Mouse (Mus musculus): ENCODE data around the gene Add2.
A peak's percentile ranks its signal among the peaks of the same experiment; 100 is the strongest.

The Add2 gene

DNA sequence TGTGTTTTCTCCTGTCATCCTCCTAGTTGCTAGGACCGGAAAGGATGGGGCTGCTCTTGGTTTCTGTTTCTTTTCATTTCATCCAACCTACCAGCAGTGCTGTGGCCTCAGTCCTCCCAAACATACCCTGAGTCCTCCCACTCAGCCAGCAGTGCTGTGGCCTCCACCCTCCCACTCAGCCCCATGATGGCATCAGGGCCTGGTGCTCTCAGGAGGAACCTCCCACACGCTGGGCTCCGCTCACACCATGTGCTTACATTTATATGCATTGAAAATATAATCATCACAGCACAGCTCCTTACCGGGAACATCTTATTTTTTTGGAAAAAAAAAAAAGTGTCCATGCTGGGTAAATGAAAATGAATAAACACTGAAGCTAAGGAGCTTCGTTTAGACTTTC is 20.0 kb downstream of the Add2 start:
- no peak for DNase-seq (ENCODE audit: low spot score)

DNA sequence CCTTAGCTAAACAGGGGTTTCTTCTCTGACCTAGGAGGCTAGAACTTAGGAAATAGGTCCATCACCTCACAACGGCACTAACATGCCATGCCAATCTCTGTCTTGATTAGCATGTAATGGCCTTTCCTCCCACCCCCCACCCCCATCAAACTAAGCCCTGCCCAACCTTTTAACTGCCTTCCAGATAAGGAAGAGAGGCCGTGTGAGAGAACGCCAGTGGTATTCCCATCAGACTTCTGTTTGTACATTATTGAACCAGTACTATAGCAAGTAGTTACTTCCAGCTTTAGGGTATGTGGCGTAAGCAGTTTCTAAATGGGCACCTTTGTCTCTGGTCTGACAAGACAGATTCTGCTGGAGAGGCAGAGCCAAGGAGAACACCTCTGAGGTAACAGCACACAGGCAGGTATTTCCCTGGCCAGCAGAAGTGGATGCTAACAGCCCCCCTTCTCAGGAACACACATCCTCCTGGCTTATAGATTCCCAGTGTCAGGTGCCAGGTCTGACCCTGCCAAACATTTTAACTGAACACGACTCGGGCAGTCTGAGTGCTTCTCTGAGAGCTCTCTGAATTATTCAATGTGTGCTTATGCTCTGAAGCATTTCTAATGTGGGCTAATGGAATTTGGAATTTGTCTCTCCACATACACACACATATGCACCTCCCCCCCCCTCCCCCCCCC is 22.2 kb downstream of the Add2 start:
- DNase-seq (ENCODE audit: low spot score), result peak; percentile 42

DNA sequence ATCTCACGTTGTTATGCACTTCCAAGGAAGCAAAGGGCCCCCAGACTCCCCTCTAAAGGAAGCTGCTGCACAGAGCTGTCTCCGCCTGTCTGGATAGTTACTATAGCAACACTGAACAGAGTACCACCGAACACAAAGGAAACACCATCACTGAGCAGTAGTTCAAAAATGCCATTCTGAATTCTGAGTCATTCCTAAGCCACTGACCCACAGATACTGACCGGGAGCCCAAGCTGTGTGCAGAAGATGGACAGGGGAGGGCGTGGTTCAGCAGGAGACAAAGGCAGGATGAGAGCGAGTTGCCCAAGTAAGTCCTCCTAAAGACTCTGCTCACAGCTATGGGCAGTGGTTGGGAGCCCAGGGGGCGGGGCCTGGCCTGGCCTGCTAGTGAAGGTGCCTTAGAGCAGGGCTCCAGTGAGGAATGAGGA is 23.6 kb downstream of the Add2 start:
- peak; percentile 73 for DNase-seq (ENCODE audit: low spot score)

DNA sequence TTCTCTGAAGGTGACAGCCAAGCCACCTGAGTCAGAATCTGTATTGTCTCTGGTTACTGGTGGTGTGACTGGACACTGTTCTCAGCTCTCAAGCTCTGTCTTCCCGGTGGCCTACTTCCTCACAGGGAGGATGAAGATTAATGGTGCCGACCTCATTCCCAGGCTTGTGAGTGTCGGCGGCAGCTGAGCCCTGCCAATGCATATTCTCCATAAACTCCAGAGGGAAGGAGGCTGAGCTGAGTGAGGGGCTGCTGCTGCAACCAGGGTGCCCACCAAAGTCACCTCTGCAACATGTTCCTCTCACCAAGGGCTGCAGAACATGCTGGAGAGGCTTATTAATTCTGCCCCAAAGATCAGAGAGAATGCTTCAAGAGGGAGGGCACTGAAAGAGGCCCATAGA is 24.1 kb downstream of the Add2 start:
- DNase-seq (ENCODE audit: low spot score), result peak; percentile 61

DNA sequence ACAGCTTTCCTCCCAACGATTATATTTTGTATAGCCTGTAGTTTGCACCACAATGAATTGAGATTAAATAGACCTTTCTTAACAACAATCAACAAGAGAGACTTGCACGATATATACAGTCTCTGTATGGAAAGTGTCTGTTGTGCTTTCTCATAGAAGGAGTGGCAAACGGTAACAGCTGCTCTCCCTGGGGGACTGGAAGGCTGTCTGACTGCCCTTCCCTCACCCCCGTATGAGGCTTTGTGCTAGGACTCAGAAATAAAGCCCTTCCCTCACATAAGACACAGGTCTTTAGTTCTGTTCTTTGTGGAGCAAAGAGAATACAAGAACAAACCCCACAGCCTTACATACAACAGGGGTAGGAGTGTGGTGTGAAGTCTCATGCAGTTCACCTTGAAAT is 24.6 kb downstream of the Add2 start:
- DNase-seq (ENCODE audit: low spot score), result peak; percentile 63

DNA sequence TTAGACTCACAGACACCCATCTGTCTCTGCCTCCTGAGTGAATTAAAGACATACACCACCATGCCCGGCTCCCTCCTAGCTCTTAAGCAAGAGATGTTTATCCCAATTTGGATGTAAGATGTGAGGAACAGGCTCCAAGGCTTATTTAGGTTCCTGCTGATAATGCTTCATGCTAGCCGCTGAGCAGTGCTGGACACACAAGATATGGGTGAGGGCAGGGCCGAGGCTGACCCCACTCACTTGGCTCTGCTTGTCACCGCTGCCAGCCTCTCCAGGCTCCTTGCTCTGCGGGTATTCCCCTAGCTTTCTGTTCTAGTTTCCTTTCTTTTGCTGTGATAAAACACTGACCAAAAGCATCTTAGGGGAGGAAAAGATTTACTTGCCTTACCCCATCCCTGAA is 25.1 kb downstream of the Add2 start:
- DNase-seq (ENCODE audit: low spot score), result no peak

DNA sequence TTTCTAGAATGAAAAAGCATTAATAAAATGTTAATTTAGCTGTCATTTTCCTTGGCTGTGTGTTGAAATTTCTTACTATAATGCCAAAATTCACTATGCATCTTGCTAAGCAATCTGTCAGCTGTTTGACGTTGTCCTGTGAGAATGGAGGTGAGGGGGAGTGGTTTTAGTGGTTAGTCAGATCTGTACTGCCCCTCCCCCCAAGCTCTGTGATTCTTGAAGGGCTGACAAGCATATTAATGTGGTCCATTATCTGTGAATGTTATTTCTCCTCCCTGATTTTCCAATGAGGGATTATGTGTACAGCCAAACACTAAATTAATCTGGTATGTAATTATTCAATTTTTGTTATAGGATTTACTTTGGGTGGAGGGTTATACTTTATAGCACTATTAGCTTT is 30.0 kb downstream of the Add2 start:
- DNase-seq (ENCODE audit: low spot score), result no peak

DNA sequence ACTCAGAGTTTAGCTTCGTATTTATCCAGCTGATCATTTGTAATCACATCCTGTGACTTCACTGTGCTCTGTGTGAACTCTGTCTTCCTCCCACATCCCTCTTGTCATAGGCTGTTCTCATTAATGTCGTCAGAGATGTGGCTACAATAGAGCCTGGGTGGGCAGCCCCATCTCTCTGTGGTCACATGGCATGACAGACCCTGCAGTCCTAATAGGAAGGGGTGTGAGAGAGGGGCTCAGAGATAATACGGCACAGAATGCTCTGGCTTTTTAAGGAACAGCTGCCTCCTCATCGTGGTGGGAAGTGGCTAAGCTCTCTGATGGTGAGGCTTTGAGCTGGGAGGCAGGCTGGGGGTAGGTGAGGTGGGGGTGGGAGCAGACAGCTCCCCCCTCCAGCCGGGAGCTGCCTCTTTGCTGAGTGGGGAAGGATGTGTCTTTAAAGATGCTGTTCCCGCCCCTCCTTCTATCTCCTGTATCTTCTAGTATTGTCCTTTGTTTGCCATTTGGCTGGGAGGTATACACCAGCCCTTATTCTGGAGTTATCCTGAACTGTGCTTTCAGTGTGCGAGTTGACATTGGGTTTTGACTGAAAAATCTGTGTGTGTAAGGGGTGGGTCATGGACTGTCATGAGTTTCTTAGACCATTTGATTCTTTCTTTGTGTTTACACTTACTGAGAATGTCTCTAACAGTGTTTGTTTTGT is 30.8 kb downstream of the Add2 start:
- DNase-seq (ENCODE audit: low spot score), result peak; percentile 73

DNA sequence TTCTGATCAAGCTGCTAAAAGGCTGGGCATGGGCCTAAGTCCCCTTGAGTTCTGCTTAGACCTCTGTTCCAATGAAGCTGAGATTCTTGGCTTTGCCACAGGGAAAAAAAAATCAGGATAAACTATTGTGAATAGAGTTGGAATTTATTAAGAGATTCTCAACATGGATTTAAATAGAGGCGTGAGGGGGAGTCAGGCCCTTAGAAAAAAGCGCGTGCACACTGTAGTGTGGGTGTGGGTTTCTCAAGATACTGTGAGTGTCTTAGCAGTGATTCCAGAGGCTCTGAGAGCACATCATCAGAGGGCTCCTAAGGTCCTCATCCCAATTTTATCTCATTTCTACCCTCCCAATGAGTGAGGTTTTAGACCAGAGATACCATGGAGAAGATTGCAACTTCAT is 31.7 kb downstream of the Add2 start:
- DNase-seq (ENCODE audit: low spot score), result no peak

DNA sequence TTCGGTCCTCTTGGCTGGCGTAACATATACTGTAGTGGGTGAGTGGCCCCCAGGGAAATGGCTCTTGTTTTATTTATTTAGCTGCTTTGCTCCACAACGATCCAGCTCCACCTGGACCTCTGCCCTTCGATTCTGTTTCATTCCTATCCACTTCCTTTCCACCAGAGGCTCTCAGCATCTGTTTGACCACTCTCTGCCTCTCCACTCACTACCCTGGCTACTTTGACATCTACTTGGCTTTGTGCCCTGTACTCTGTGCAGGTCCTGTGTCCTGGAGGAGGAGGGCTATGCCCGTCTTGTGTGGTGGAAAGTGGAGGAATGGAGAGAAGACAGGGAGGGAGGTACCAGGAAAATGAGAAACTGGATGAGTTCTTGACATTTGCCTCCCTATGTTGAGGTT is 33.7 kb downstream of the Add2 start:
- DNase-seq (ENCODE audit: low spot score), result no peak

DNA sequence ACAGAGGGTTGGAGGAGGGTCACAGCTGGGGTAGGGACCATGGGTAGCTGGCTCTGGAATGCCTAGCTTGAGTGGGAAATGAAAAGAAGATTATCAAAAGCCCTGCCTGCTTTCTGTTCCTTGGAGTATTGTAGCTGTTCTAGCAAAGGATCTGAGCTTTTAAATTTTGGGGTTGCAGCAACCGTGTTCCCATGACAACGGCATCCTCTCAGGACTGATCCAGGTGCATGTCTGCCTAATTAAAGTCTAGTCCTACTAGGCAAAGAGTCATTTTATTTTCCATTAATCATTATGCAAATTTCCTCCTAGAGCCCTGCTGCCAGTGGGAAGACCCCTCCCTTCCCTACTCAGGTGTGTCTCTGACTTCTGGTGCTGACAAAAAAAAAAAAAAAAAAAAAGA is 34.2 kb downstream of the Add2 start:
- DNase-seq (ENCODE audit: low spot score), result no peak

DNA sequence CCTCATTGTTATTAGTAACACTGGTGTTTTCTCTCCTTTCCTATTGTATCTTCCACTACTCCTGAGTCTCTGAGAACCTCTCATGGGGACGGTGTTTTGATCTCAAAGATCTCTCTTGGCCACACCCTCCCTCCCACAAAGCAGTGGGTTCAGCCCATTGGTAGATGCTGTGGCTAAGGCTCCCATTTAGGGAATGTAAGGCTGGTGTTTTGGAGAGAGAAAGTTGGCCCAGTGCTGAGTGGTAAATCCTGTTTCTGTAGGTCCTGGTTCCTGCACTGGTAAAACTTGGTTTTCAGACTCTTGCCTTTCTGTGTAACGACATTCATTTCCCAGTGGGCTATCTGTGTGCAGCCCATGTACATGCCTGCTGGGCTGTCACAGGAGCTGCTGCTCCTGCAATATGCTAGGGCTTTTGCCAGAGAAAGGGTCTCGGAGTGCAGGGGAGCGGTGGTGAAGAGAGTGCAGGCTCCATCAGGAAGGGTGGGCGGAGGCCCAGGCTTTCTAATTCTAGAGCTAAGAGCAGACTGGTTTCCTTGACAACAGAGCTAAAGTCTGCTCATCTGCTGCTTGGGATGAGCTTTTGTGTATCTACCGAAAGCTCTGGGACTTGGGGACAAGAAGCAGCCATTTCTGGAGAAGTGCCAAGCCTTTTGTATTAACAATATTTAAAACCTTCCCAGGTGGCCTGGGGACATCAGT is 36.0 kb downstream of the Add2 start:
- no peak for DNase-seq (ENCODE audit: low spot score)

DNA sequence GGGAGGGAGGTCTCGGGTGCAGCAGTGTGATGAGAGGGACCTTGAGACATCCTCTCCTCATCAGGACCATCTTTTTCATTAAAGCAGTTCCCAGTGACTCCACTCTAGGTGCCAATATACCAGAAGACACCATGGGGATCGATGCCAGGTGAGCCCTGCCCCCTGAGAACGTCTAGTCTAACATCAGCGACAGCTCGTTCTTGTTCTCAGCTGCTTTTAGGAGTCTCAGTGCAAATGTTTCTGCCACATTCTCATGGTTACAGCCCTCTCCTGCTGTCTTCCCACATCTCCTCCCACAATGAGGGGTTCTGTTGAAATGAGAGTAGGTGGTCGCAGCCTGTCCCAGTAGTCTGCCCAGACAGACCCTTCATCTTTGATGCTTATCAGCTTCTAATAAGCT is 38.2 kb downstream of the Add2 start:
- no peak for DNase-seq (ENCODE audit: low spot score)

DNA sequence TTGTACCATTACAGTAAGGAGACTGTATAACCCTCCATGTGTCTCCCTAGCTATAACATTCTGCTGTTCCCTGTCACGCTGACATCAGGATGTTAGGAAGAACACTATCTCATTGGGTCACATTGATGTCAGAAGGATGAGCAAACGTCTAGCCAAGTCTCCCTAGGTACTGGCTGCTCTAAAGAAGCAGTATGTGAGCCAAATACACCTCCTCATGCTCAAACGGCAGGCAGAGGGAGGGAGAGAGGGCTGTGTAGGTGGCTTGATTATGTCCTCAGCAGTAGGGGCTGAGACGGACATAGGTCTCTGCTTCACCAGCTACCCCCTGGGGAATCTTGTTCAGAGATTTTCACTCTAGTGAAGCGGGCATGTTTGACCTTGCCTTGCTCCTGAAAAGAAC is 38.7 kb downstream of the Add2 start:
- DNase-seq (ENCODE audit: low spot score), result no peak

DNA sequence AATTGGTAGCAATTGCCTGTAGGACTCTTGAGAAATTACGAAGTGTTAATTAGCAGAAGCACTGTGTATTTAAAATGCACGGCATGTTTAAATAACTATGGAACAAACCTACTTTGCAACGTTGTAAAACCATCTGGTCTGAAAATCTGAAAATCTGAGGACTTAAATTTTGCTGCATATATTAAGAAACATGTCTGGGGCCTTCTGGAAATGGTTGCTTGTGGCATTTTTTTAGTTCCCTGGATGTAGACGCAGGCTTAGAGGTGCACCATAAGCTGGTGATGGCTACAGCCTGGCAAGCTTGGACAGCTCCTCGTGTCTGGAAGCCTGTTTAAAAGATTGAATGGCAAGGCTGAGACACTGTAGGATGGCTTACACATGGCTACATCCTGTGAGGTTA is 40.5 kb downstream of the Add2 start:
- DNase-seq (ENCODE audit: low spot score), result no peak

DNA sequence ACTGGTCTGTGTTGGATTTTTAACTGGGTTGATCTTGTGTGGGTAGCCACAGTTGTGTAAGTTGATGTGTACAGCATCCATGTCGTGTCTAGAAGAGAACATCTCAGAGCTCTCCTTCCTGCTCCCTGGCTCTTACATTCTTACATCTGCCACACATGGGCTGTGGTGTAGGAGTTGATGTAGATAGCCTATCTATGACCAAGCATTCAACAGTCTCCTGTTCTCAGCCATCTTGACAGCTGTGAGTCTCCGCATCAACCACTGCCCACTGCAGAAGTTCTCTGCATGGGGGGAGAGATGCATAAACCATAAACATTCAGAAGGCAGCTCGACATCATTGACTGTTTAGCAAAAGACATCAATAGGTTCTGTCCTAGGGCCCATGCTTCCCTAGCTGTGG is 41.4 kb downstream of the Add2 start:
- DNase-seq (ENCODE audit: low spot score), result no peak

DNA sequence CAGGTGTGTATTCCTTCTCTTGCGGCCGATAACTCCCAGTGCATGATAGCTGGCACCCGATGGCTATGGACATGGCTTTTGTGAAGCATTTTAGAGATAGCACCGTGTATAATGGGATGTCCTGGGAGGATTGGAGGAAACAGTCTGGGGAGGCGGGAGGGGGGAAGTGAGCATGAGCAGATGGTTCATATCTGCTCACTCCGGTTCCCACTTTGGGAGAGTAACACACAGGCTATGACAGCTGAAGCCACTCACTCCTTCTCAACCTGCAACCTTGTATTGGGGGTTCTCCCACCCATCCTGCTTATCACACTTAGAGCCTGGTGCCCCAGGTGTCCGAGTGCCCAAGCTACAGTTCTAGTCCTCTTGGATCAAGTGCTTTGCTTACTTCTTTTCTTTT is 41.8 kb downstream of the Add2 start:
- no peak for DNase-seq (ENCODE audit: low spot score)

DNA sequence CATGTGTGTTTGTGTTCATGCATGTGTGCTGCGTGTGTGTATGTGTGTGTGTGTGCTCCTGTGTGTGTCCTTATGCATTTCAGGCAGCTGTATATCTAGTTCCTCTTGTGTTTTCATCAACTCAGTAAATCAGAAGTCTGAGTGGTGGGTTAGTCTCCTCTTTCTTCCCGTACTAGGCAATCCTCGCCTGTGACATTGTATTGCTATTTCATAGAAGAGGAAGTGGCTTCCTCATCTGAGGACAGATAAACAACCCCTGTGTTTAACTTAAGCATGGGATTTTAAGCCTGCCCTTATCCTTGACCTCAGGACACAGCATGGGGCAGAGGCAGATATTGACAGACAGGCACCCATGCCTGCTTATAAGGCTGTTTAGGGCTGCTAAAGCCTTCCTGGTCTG is 45.4 kb downstream of the Add2 start:
- DNase-seq (ENCODE audit: low spot score), result no peak

DNA sequence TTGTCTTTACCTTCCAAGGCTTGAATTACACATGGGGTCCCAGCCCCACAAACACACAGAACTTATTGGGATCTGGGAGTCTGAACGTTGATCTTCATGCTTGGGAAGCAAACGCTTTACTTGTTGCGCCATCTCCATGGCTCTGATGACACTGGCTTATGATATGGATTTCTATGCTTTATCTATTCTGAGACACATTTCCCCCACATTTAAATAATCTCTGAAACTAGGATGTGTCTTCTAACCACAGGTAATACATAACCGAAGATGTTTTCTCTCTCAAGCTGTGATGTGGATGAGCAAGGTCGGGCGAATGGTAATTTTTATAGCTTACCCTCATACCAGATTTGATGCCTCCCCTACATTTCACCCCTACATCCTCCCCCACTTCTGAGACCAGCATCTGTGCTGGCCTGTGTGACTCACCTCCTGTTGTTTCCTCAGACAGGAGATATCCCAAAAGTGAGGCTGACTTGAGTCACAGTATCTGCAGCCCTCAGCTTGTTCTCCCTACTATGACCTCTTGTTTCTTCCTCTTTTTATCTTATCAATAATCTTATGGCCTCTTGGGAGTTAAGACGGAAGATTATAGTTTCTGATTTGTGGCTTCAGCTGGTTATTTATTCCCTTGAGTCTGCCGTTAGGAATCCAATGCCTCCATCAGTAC is 46.2 kb downstream of the Add2 start:
- DNase-seq (ENCODE audit: low spot score), result no peak

DNA sequence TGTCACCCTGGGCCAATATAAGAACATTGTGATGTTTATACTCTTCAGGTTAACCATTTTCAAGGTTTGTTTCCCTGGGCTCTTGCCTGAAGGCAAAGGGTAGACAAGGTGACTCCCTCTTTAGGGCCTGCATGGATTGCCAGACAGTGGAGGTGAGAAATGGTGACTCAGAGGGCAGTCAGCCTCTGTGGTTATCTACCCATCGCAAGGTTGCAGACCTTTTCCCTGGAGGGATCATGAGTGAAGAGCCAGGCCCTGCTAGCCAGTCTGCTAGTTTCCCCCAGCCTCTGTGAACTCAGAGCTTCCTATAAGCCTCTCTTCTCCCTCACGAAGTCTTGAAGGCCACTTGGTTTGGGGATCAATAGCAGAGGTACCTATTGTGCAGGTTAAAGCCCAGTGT is 48.0 kb downstream of the Add2 start:
- DNase-seq (ENCODE audit: low spot score), result no peak

DNA sequence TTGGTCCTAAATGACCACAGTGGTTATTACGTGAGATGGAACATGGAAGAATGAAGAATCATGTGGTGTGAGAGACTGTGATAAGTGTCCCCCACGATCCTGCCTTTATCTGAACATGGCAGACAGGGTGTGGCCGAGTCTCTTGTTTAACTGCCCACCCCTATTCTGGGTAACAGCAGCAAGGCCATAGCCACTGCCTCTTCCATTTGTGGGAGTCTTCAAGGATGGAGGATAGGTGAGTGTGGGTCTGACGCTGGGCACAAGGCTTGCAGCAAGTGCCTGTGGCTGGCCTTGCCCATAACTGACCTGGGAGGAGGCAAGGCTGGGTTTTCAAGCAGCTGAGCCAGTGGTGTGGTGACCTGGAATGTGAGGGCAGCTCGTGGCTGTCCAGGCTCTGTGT is 49.4 kb downstream of the Add2 start:
- no peak for DNase-seq (ENCODE audit: low spot score)

DNA sequence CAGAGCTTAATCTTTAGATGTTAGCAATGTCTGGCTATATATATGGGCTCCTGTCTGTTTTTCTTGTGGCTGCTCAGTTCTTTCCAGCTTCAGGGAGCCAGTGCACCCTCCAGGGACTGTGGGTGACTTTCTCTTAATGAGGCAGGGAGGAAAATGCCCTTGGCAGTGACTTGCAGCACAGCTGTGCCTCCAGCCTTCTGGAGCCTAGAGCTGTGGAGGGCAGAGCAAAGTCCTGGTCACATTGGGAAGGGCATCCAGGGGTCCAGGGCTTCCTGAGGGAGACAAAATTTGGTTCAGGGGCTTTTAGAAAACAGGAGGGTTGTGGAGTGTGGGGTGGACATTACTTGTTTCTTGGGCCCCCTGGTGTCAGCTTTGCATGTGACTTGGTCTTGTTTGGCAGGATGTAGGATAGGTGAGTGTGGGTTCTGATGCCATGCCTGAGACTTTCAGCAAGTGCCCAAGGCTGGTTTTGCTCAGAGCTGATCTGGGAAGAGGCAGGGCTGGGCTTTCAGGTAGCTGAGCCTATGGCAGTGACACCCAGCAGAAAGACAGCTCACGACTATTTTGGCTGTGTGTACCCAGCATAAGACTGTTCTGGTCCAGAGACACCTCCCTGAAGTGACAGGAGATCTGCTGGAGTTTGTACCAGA is 50.0 kb downstream of the Add2 start:
- DNase-seq (ENCODE audit: low spot score), result no peak

Data from retina, embryonic 14.5 days (tissue).